Mouse (Mus musculus) stomach, embryonic 15.5 days (tissue): Measurements from ENCODE around the gene Mis18a. TPM values are rescaled to one million over a fixed set of nuclear protein-coding genes. Genes with fewer than 3 reads are reported as not detected.

Experiments used
- ATAC-seq: fragments of 200-750 bp; cut with Nextera tagmentation; 2 replicates; pipeline ENCODE4 v1.8.0; 2017; ENCODE audit warnings: low read depth, moderate number of reproducible peaks, moderate TSS enrichment; ENCODE audit not compliant: insufficient read depth, low FRiP score
- H3K27ac ChIP-seq: fragments of 300-500 bp; sonication (generic); 2 replicates; pipeline ENCODE4 v1.5.1; 2015; ENCODE audit warnings: mild to moderate bottlenecking, inconsistent platforms
- H3K27me3 ChIP-seq: fragments of 300-500 bp; sonication (generic); replicated peaks from 2 replicates; pipeline ENCODE4 v1.6.1; 2015; ENCODE audit warnings: inconsistent platforms
- H3K36me3 ChIP-seq: fragments of 300-500 bp; sonication (generic); 2 replicates; pipeline ENCODE4 v1.6.1; 2015; ENCODE audit warnings: inconsistent platforms
- H3K4me1 ChIP-seq: fragments of 300-500 bp; sonication (generic); 2 replicates; pipeline ENCODE4 v1.6.1; 2015; ENCODE audit warnings: inconsistent platforms
- H3K4me2 ChIP-seq: fragments of 300-500 bp; sonication (generic); 2 replicates; pipeline ENCODE4 v1.6.1; 2015; ENCODE audit warnings: mild to moderate bottlenecking, inconsistent platforms
- H3K4me3 ChIP-seq: fragments of 300-500 bp; sonication (generic); replicated peaks from 2 replicates; pipeline ENCODE4 v1.5.1; 2015; ENCODE audit warnings: inconsistent platforms
- H3K9ac ChIP-seq: fragments of 300-500 bp; sonication (generic); 2 replicates; pipeline ENCODE4 v1.6.1; 2015; ENCODE audit warnings: inconsistent platforms
- H3K9me3 ChIP-seq: fragments of 300-500 bp; sonication (generic); 2 replicates; pipeline ENCODE4 v1.6.1; 2016; ENCODE audit warnings: inconsistent platforms
- WGBS: fragments of 180-500 bp; shearing (Covaris S2); methylation state at CpG from one replicate; pipeline ENCODE4 v1.1.7; 2015; 5-methylcytosine and 5-hydroxymethylcytosine counted together
- polyA plus RNA-seq: library from polyadenylated mRNA; unstranded; fragments of >200 nt; fragmentation: Nextera tagmentation; extraction: Ambion mirVana; gene quantifications from 2 replicates; pipeline ENCODE4 v1.2.1, GENCODE M21; 2015

Gene Mis18a
- polyA plus RNA-seq, result 56.6 and 57.5 TPM in 2 replicates

DNA sequence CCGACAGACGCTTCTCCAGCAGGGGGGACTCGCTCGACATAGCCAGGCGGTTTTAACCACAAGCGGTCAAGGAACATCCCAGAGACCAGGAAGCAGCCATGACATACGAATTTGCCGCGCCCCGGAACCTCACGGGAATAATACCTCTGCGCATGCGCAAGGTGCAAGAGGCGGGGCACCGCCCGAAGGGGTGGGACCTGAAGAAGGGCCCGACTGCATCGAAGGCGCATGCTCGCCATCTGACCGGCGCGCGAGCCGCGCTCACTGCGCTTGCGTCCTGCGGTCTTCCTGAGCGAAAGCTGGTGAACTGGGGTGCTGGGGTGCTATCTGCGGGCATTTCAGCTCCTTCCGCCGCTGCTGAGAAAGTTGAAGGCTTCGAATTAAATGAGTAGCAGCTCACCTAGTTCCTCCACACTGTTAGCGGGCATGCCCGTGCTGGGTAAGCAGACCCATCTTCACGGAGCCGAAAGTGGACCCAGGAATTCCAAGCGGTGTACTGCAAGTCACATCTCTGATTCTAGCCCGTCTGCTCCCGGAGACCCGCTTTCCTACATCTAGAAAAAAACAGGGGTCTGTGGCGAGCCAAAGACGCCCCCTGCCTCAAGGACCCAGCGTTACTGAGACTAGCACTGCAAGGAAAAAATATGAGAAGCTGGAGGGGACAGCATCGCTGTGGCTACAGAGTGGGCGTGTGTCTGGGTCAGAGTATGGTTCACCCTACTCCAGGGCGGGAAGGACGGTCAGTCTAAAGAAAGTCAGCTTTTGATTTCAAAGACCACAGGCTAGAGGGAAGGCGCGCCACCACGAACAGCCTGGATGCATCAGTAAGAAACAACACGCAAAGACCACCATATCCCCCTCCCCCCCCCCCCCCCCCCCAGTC is at the start of gene Mis18a:
TSS of gene Mis18a (minus strand) at position 172 of the 883 bp plus-strand sequence.
- ATAC-seq, result peak; percentile 95

DNA sequence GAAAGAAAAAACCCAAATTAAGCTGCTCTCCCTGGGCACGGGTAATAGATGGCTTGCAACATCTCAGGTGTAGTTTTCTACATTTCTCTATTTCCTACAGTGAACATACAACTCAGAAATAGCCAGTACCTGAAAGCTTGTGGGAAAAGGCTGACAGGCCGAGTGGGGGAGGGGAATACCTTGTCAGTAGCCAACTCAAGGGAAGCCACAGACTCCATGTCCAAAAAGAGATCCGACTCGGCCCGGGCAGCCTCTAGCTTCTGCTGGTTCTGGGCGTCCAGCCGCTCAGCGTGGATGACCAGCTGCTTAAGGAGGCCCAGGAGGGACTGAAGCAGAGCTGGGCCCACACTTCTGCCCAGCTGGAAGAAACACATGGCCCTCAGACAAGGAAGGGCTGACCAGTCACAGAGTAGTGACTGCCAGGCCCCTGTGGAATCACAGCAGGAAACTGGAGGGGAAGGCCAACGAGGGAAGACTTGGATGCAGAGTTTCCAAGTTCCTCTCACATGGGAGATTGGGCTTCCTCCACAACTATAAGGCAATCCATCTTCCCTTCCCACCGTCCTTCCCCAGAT is 48.8 kb upstream of the Mis18a start:
- no peak overlapping the region for H3K27ac ChIP-seq
- H3K4me2 ChIP-seq, result no peak overlapping the region
- peaks cover 49% of the 10 kb centered on the region for H3K36me3 ChIP-seq
- no peaks in the 10 kb centered on the region for H3K27me3 ChIP-seq
- peaks cover 8% of the 10 kb centered on the region; the same call in 1 of the 2 replicates for H3K4me1 ChIP-seq
- H3K9me3 ChIP-seq, result no peaks in the 10 kb centered on the region
- WGBS, result 81% methylated on average over 10 of the region's 10 CpGs
- no peak overlapping the region for H3K9ac ChIP-seq
- no peak overlapping the region for H3K4me3 ChIP-seq
- ATAC-seq, result no peak

More for the DNA sequence above, at the start of gene Mis18a:
- peak within 1 kb of the TSS; percentile 91 for H3K4me2 ChIP-seq
- no peaks in the 10 kb centered on the region for H3K36me3 ChIP-seq
- peaks cover 7% of the 10 kb centered on the region; the same call in 1 of the 2 replicates for H3K4me1 ChIP-seq
- no peaks in the 10 kb centered on the region for H3K27me3 ChIP-seq
- H3K27ac ChIP-seq, result 0 out of 2 replicates have a peak within 1 kb of the TSS, but pooled peaks have one; percentile 13
- no peaks in the 10 kb centered on the region for H3K9me3 ChIP-seq
- 1% methylated on average over 53 of the region's 53 CpGs for WGBS
- peak within 1 kb of the TSS; percentile 63 for H3K9ac ChIP-seq
- H3K4me3 ChIP-seq, result peak within 1 kb of the TSS; percentile 58

GRCm38 (mm10) chr16:90774646-90775045 is 47.4 kb upstream of the Mis18a start:
- H3K9me3 ChIP-seq, result no peaks in the 10 kb centered on the region
- H3K36me3 ChIP-seq, result peaks cover 52% of the 10 kb centered on the region
- no peak overlapping the region for H3K27ac ChIP-seq
- WGBS, result 88% methylated on average over 6 of the region's 6 CpGs
- ATAC-seq, result no peak
- no peak overlapping the region for H3K4me2 ChIP-seq
- H3K9ac ChIP-seq, result no peak overlapping the region
- H3K4me1 ChIP-seq, result peaks cover 4% of the 10 kb centered on the region; the same call in 1 of the 2 replicates
- no peak overlapping the region for H3K4me3 ChIP-seq
- no peaks in the 10 kb centered on the region for H3K27me3 ChIP-seq

GRCm38 (mm10) chr16:90774216-90774615 is 47.0 kb upstream of the Mis18a start:
- Histone ChIP-seq H3K9ac (no peak overlapping the region), H3K9me3 (no peaks in the 10 kb centered on the region), H3K4me2 (no peak overlapping the region), H3K4me1 (peaks cover under 1% of the 10 kb centered on the region; the same call in 1 of the 2 replicates), H3K27ac (no peak overlapping the region), H3K27me3 (no peaks in the 10 kb centered on the region), H3K36me3 (peaks cover 56% of the 10 kb centered on the region), H3K4me3 (no peak overlapping the region)
- no peak for ATAC-seq
- WGBS, result 95% methylated on average over 12 of the region's 12 CpGs

- Histone ChIP-seq H3K27me3 (no peaks in the 10 kb centered on the region), H3K36me3 (peaks cover 49% of the 10 kb centered on the region), H3K27ac (no peak overlapping the region), H3K4me2 (no peak overlapping the region), H3K4me1 (no peaks in the 10 kb centered on the region), H3K9me3 (no peaks in the 10 kb centered on the region), H3K4me3 (no peak overlapping the region), H3K9ac (no peak overlapping the region)
- no peak for ATAC-seq
- 92% methylated on average over 15 of the region's 15 CpGs for WGBS
These were observed 39.8 kb upstream of the Mis18a start for GRCm38 (mm10) chr16:90766919-90767454.

GRCm38 (mm10) chr16:90765195-90765877 is 38.1 kb upstream of the Mis18a start:
- no peaks in the 10 kb centered on the region for H3K4me1 ChIP-seq
- no peak overlapping the region for H3K9ac ChIP-seq
- no peak overlapping the region for H3K4me2 ChIP-seq
- H3K9me3 ChIP-seq, result no peaks in the 10 kb centered on the region
- ATAC-seq, result no peak
- H3K4me3 ChIP-seq, result no peak overlapping the region
- no peaks in the 10 kb centered on the region for H3K27me3 ChIP-seq
- H3K27ac ChIP-seq, result no peak overlapping the region
- WGBS, result 76% methylated on average over 9 of the region's 9 CpGs
- peaks cover 43% of the 10 kb centered on the region for H3K36me3 ChIP-seq

DNA sequence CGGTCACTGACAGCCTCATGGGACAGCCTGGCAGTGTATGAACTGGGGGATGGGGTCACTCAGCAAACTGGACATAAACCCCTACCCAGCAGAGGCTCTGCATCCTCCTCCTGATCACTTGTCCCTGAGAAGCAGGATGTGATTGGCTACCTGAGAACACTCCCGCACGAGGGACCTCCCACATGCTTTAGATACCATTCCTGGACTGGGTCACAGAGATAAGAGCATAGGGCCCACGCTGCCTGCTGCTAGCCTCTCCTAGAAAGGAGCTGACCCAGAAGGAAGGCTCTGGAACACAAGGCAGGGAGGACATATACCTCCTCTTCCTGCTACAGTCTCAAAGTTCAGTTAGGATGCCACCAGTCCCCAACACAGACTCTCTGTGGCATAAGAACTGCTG is 33.3 kb upstream of the Mis18a start:
- Histone ChIP-seq H3K27ac (no peak overlapping the region), H3K4me2 (no peak overlapping the region), H3K4me3 (no peak overlapping the region), H3K4me1 (no peaks in the 10 kb centered on the region), H3K36me3 (peaks cover 10% of the 10 kb centered on the region), H3K9ac (no peak overlapping the region), H3K27me3 (no peaks in the 10 kb centered on the region), H3K9me3 (no peaks in the 10 kb centered on the region)
- 44% methylated on average over 4 of the region's 4 CpGs for WGBS
- peak; percentile 95 for ATAC-seq

DNA sequence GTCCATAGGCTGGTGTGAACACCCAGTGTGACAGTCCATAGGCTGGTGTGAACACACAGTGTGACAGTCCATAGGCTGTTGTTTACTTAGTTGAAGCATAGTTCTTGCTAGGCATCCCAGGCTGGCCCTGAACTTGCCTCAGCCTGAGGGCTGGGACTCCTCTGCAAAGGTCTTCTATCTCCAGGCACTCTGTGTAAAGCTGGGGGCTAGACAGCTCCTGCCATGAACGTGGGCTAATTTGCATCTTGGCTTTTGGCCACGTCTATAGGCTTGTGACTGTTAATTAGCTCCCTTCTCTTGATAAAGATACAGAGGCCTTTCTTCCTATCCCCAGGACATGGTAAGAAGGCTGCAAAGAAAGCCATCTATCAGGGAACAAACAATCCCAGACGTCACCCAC is 32.1 kb upstream of the Mis18a start:
- Histone ChIP-seq H3K27ac (no peak overlapping the region), H3K4me3 (no peak overlapping the region), H3K9me3 (no peaks in the 10 kb centered on the region), H3K4me2 (no peak overlapping the region), H3K9ac (no peak overlapping the region), H3K4me1 (no peaks in the 10 kb centered on the region), H3K36me3 (peaks cover 12% of the 10 kb centered on the region), H3K27me3 (no peaks in the 10 kb centered on the region)
- ATAC-seq, result no peak
- 50% methylated on average over 3 of the region's 3 CpGs for WGBS

DNA sequence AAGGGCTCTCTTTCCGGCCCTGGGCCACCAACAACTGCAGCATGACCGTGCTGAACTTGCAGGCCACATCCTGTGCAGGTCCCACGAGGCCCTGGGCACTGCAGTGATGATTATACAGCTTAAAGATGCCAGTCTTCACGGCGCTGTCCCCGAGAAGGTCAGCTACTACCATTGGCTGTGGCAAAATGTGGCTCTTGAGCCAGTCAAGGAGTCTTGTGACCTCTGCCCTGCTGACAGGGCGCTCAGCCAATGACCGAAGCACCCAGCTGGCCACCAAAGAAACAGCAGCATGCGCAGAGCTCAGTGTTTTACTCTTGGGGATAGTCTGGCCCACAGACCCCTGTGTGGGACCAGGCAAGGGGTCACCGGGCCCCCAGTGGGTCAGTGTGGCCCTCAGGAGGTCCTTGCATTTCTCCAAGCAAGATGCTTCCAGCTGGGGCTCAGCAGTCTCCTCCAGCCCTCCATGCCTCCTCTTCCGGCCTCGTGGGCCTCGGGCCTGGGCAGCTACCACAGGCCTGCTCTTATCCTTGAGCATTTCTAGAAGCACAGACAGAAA is 26.3 kb upstream of the Mis18a start:
- H3K27me3 ChIP-seq, result no peaks in the 10 kb centered on the region
- H3K4me3 ChIP-seq, result no peak overlapping the region
- ATAC-seq, result no peak
- no peak overlapping the region for H3K9ac ChIP-seq
- no peak overlapping the region for H3K27ac ChIP-seq
- no peaks in the 10 kb centered on the region for H3K9me3 ChIP-seq
- H3K36me3 ChIP-seq, result peaks cover 21% of the 10 kb centered on the region
- 93% methylated on average over 13 of the region's 13 CpGs for WGBS
- H3K4me2 ChIP-seq, result no peak overlapping the region
- H3K4me1 ChIP-seq, result no peaks in the 10 kb centered on the region

- H3K9ac ChIP-seq, result no peak overlapping the region
- no peak overlapping the region for H3K4me2 ChIP-seq
- no peak overlapping the region for H3K27ac ChIP-seq
- H3K27me3 ChIP-seq, result no peaks in the 10 kb centered on the region
- H3K4me3 ChIP-seq, result no peak overlapping the region
- H3K9me3 ChIP-seq, result no peaks in the 10 kb centered on the region
- H3K36me3 ChIP-seq, result peaks cover 8% of the 10 kb centered on the region; the same call in 1 of the 2 replicates
- 92% methylated on average over 7 of the region's 7 CpGs for WGBS
- no peaks in the 10 kb centered on the region for H3K4me1 ChIP-seq
- no peak for ATAC-seq
These were observed 21.0 kb upstream of the Mis18a start for GRCm38 (mm10) chr16:90748169-90748568.

DNA sequence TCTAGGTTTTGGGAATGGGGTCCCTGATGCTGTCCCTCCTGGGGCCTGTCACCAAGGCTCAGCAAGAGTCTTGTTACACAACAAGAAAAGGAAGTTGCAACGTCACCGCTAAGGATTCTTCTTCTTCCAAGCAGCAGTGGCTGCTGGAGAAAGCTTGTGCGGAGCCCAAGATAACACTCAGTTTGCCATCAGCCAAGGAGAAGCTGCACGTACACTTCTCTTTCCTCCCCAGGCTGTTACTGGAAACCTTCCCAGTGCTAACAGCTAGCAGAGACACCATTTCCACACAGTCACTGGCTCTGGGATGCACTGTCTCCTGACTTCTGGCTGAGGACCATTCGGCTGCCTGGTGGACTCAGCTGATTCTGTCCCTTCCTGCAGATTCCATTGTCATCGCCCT is 19.9 kb upstream of the Mis18a start:
- WGBS, result 81% methylated on average over 6 of the region's 6 CpGs
- no peak overlapping the region for H3K4me3 ChIP-seq
- no peak for ATAC-seq

More for the DNA sequence above, 19.9 kb upstream of the Mis18a start:
- H3K9ac ChIP-seq, result no peak overlapping the region
- H3K27ac ChIP-seq, result no peak overlapping the region
- no peaks in the 10 kb centered on the region for H3K27me3 ChIP-seq
- H3K9me3 ChIP-seq, result no peaks in the 10 kb centered on the region
- H3K4me2 ChIP-seq, result no peak overlapping the region
- H3K36me3 ChIP-seq, result peaks cover under 1% of the 10 kb centered on the region; the same call in 1 of the 2 replicates
- no peaks in the 10 kb centered on the region for H3K4me1 ChIP-seq
